Mouse (Mus musculus) CH12.LX (cell line): ENCODE measurements around the gene Wscd1.

Experiments
- CTCF ChIP-seq, 2 experiments: IDR thresholded peaks in 1 of 2; conservative IDR thresholded peaks in 1 of 2; 2 replicates each; pipeline ENCODE4 v1.5.1; 2011 to 2012; ENCODE audit warnings: low read depth in 2 of 2, low read length in 2 of 2, improper control_type of control experiment in 1 of 2, inconsistent platforms in 1 of 2, mild to moderate bottlenecking in 1 of 2, moderate library complexity in 1 of 2
- EP300 ChIP-seq: IDR thresholded peaks from 2 replicates; pipeline ENCODE4 v1.6.1; 2011; ENCODE audit warnings: low read length, improper control_type of control experiment

GRCm38 (mm10) chr11:71772802-71773201 is 23.1 kb downstream of the Wscd1 start:
- TF ChIP-seq EP300 (no peak), CTCF (conservative IDR thresholded peaks at IDR 0.05 in 1 of 2, IDR thresholded peaks at IDR 0.05 in 1 of 2; ENCODE audit: low read depth in 2 of 2, low read length in 2 of 2) (no peak)
